Mouse (Mus musculus) midbrain, embryonic 10.5 days (tissue): ENCODE results near the gene Ndufs3. TPM values are rescaled to one million over a fixed set of nuclear protein-coding genes. Genes with fewer than 3 reads are reported as not detected.

Experiments used
- DNase-seq: peaks from one replicate; pipeline ENCODE4 v3.0.0-alpha.2; 2017; ENCODE audit warnings: low spot score
- H3K27ac ChIP-seq: fragments of 300-500 bp; sonication (generic); replicated peaks from 2 replicates; pipeline ENCODE4 v1.5.1; 2016; ENCODE audit warnings: mild to moderate bottlenecking
- H3K27me3 ChIP-seq: fragments of 300-500 bp; sonication (generic); 2 replicates; pipeline ENCODE4 v1.6.1; 2016; ENCODE audit warnings: low read depth, mild to moderate bottlenecking; ENCODE audit not compliant: poor library complexity, severe bottlenecking
- H3K36me3 ChIP-seq: fragments of 300-500 bp; sonication (generic); 2 replicates; pipeline ENCODE4 v1.6.1; 2016; ENCODE audit warnings: mild to moderate bottlenecking, moderate library complexity
- H3K4me1 ChIP-seq: fragments of 300-500 bp; sonication (generic); 2 replicates; pipeline ENCODE4 v1.6.1; 2016
- H3K4me3 ChIP-seq: fragments of 300-500 bp; sonication (generic); 2 replicates; pipeline ENCODE4 v1.5.1; 2016; ENCODE audit warnings: mild to moderate bottlenecking, moderate library complexity
- H3K9me3 ChIP-seq: fragments of 300-500 bp; sonication (generic); replicated peaks from 2 replicates; pipeline ENCODE4 v1.6.1; 2016; ENCODE audit warnings: mild to moderate bottlenecking
- WGBS: fragments of 180-500 bp; shearing (Covaris S2); methylation state at CpG from one replicate; pipeline ENCODE4 v1.1.7; 2016; 5-methylcytosine and 5-hydroxymethylcytosine counted together
- polyA plus RNA-seq: library from polyadenylated mRNA; unstranded; fragments of >200 nt; fragmentation: Nextera tagmentation; extraction: Ambion mirVana; gene quantifications from 2 replicates; pipeline ENCODE4 v1.2.1, GENCODE M21; 2016

Gene Ndufs3
- polyA plus RNA-seq, result 194 and 199 TPM in 2 replicates

GRCm38 (mm10) chr2:90904076-90904855 is at the start of gene Ndufs3, which contains the start of gene Kbtbd4:
TSS of gene Ndufs3 (minus strand) at chr2:90904827.
TSS of gene Kbtbd4 (plus strand) at chr2:90904740.
- DNase-seq, result peak; percentile 91
- WGBS, result under 1% methylated on average over 43 of the region's 43 CpGs
- Histone ChIP-seq H3K27me3 (no peaks in the 10 kb centered on the region), H3K4me1 (peaks cover 27% of the 10 kb centered on the region), H3K36me3 (peaks cover 73% of the 10 kb centered on the region), H3K27ac (peak within 1 kb of the TSS; percentile 97), H3K9me3 (no peaks in the 10 kb centered on the region), H3K4me3 (peak within 1 kb of the TSS; percentile 93)

GRCm38 (mm10) chr2:90953461-90953860 is 48.8 kb upstream of the Ndufs3 start:
- H3K4me3 ChIP-seq, result no peak overlapping the region
- H3K9me3 ChIP-seq, result no peaks in the 10 kb centered on the region
- H3K27me3 ChIP-seq, result no peaks in the 10 kb centered on the region
- H3K36me3 ChIP-seq, result peaks cover 22% of the 10 kb centered on the region
- 85% methylated on average over 3 of the region's 3 CpGs for WGBS
- peaks cover 27% of the 10 kb centered on the region for H3K4me1 ChIP-seq
- no peak for DNase-seq
- no peak overlapping the region for H3K27ac ChIP-seq

- DNase-seq, result no peak
- H3K27ac ChIP-seq, result no peak overlapping the region
- H3K9me3 ChIP-seq, result no peaks in the 10 kb centered on the region
- H3K27me3 ChIP-seq, result no peaks in the 10 kb centered on the region
- no peak overlapping the region for H3K4me3 ChIP-seq
- peaks cover 41% of the 10 kb centered on the region for H3K36me3 ChIP-seq
- peaks cover 17% of the 10 kb centered on the region for H3K4me1 ChIP-seq
Observed at GRCm38 (mm10) chr2:90950582-90951194, 46.1 kb upstream of the Ndufs3 start.

GRCm38 (mm10) chr2:90950149-90950548 is 45.5 kb upstream of the Ndufs3 start:
- Histone ChIP-seq H3K36me3 (peaks cover 40% of the 10 kb centered on the region), H3K4me1 (peaks cover 11% of the 10 kb centered on the region), H3K27ac (no peak overlapping the region), H3K9me3 (no peaks in the 10 kb centered on the region), H3K4me3 (no peak overlapping the region), H3K27me3 (no peaks in the 10 kb centered on the region)
- WGBS, result 84% methylated on average over 5 of the region's 5 CpGs
- DNase-seq, result no peak

- WGBS, result 54% methylated on average over 2 of the region's 2 CpGs
- peaks cover 12% of the 10 kb centered on the region for H3K36me3 ChIP-seq
- H3K4me3 ChIP-seq, result peak overlapping the region; percentile 99
- H3K27me3 ChIP-seq, result no peaks in the 10 kb centered on the region
- peaks cover 31% of the 10 kb centered on the region for H3K4me1 ChIP-seq
- DNase-seq, result no peak
- H3K9me3 ChIP-seq, result no peaks in the 10 kb centered on the region
- H3K27ac ChIP-seq, result no peak overlapping the region
Observed at GRCm38 (mm10) chr2:90941744-90942143, 37.1 kb upstream of the Ndufs3 start.

- WGBS, result under 1% methylated on average over 92 of the region's 113 CpGs
- peaks cover 31% of the 10 kb centered on the region for H3K4me1 ChIP-seq
- H3K36me3 ChIP-seq, result peaks cover 6% of the 10 kb centered on the region; the same call in 1 of the 2 replicates
- peak; percentile 86 for DNase-seq
- H3K4me3 ChIP-seq, result peak within 1 kb of the TSS; percentile 99
- no peaks in the 10 kb centered on the region for H3K9me3 ChIP-seq
- H3K27me3 ChIP-seq, result no peaks in the 10 kb centered on the region
- peak within 1 kb of the TSS; percentile 98 for H3K27ac ChIP-seq
Observed at GRCm38 (mm10) chr2:90940233-90941229, 35.9 kb upstream of the Ndufs3 start, which contains the start of gene Celf1. TSS of gene Celf1 (plus strand) at chr2:90940382.

- Histone ChIP-seq H3K27me3 (no peaks in the 10 kb centered on the region), H3K9me3 (no peaks in the 10 kb centered on the region), H3K4me1 (peaks cover 31% of the 10 kb centered on the region), H3K4me3 (peak overlapping the region; percentile 99), H3K36me3 (peaks cover 6% of the 10 kb centered on the region; the same call in 1 of the 2 replicates), H3K27ac (peak overlapping the region; percentile 98)
- 54% methylated on average over 8 of the region's 8 CpGs for WGBS
- no peak for DNase-seq
Observed at GRCm38 (mm10) chr2:90939750-90940149, 35.1 kb upstream of the Ndufs3 start.

- Histone ChIP-seq H3K4me1 (peaks cover 29% of the 10 kb centered on the region), H3K27ac (no peak overlapping the region), H3K27me3 (no peaks in the 10 kb centered on the region), H3K36me3 (peaks cover under 1% of the 10 kb centered on the region; the same call in 1 of the 2 replicates), H3K9me3 (no peaks in the 10 kb centered on the region), H3K4me3 (no peak overlapping the region)
- 75% methylated on average over 3 of the region's 3 CpGs for whole genome bisulfite sequencing
- no peak for DNase-seq
Observed at GRCm38 (mm10) chr2:90938362-90938761, 33.7 kb upstream of the Ndufs3 start.

- Histone ChIP-seq H3K9me3 (no peaks in the 10 kb centered on the region), H3K36me3 (no peaks in the 10 kb centered on the region), H3K27ac (no peak overlapping the region), H3K4me1 (no peaks in the 10 kb centered on the region), H3K27me3 (0 out of 2 replicates have a peak, but pooled peaks cover 5% of the 10 kb centered on the region), H3K4me3 (no peak overlapping the region)
- no peak for DNase-seq
- 74% methylated on average over 2 of the region's 2 CpGs for WGBS
Observed at GRCm38 (mm10) chr2:90932273-90932672, 27.6 kb upstream of the Ndufs3 start.

GRCm38 (mm10) chr2:90931829-90932228 is 27.2 kb upstream of the Ndufs3 start:
- 0 out of 2 replicates have a peak, but pooled peaks cover 5% of the 10 kb centered on the region for H3K27me3 ChIP-seq
- H3K4me1 ChIP-seq, result no peaks in the 10 kb centered on the region
- no peak overlapping the region for H3K27ac ChIP-seq
- H3K9me3 ChIP-seq, result no peaks in the 10 kb centered on the region
- H3K36me3 ChIP-seq, result no peaks in the 10 kb centered on the region
- no peak overlapping the region for H3K4me3 ChIP-seq
- no peak for DNase-seq
- 83% methylated on average over 8 of the region's 8 CpGs for WGBS

- no peak for DNase-seq
- H3K4me3 ChIP-seq, result no peak overlapping the region
- WGBS, result 87% methylated on average over 13 of the region's 13 CpGs
Observed at GRCm38 (mm10) chr2:90928566-90928965, 23.9 kb upstream of the Ndufs3 start.

GRCm38 (mm10) chr2:90922636-90923035 is 18.0 kb upstream of the Ndufs3 start:
- H3K36me3 ChIP-seq, result no peaks in the 10 kb centered on the region
- WGBS, result 91% methylated on average over 2 of the region's 2 CpGs
- peaks cover 10% of the 10 kb centered on the region for H3K4me1 ChIP-seq
- H3K9me3 ChIP-seq, result no peaks in the 10 kb centered on the region
- DNase-seq, result no peak
- H3K4me3 ChIP-seq, result no peak overlapping the region
- no peak overlapping the region for H3K27ac ChIP-seq
- H3K27me3 ChIP-seq, result no peaks in the 10 kb centered on the region

More at GRCm38 (mm10) chr2:90928566-90928965, 23.9 kb upstream of the Ndufs3 start:
- Histone ChIP-seq H3K36me3 (no peaks in the 10 kb centered on the region), H3K9me3 (no peaks in the 10 kb centered on the region), H3K27ac (no peak overlapping the region), H3K4me1 (no peaks in the 10 kb centered on the region), H3K27me3 (0 out of 2 replicates have a peak, but pooled peaks cover 5% of the 10 kb centered on the region)
